Mouse (Mus musculus) midbrain, postnatal 0 days (tissue): ENCODE data around the gene Pdx1. TPM values are rescaled to one million over a fixed set of nuclear protein-coding genes. Genes with fewer than 3 reads are reported as not detected.

Experiments used
- ATAC-seq: fragments of 200-750 bp; cut with Nextera tagmentation; 2 replicates; pipeline ENCODE4 v1.8.0; 2017; ENCODE audit warnings: moderate number of reproducible peaks, mild to moderate bottlenecking, moderate TSS enrichment, moderate library complexity; ENCODE audit not compliant: low FRiP score
- DNase-seq: peaks from one replicate; pipeline ENCODE4 v3.0.0-alpha.2; 2015; ENCODE audit warnings: low spot score
- H3K27ac ChIP-seq: fragments of 300-500 bp; sonication (generic); 2 replicates; pipeline ENCODE4 v1.5.1; 2014; ENCODE audit warnings: low read depth, mild to moderate bottlenecking, low read length, mixed read lengths
- H3K27me3 ChIP-seq: fragments of 300-500 bp; sonication (generic); 2 replicates; pipeline ENCODE4 v1.6.1; 2014; ENCODE audit warnings: low read length, control low read depth, mixed read lengths; ENCODE audit not compliant: insufficient read depth
- H3K36me3 ChIP-seq: fragments of 300-500 bp; sonication (generic); 2 replicates; pipeline ENCODE4 v1.6.1; 2014; ENCODE audit warnings: low read length, control low read depth, mixed read lengths; ENCODE audit not compliant: insufficient read depth
- H3K4me1 ChIP-seq: fragments of 300-500 bp; sonication (generic); 2 replicates; pipeline ENCODE4 v1.6.1; 2014; ENCODE audit warnings: mild to moderate bottlenecking, control low read depth, antibody characterized with exemption, low read length, mixed read lengths; ENCODE audit not compliant: insufficient read depth
- H3K4me2 ChIP-seq: fragments of 300-500 bp; sonication (generic); 2 replicates; pipeline ENCODE4 v1.6.1; 2014; ENCODE audit warnings: low read depth, mild to moderate bottlenecking, low read length, mixed read lengths; ENCODE audit not compliant: poor library complexity, severe bottlenecking
- H3K4me3 ChIP-seq: fragments of 300-500 bp; sonication (generic); 2 replicates; pipeline ENCODE4 v1.5.1; 2014; ENCODE audit warnings: low read depth, mild to moderate bottlenecking, low read length, moderate library complexity
- H3K9ac ChIP-seq: fragments of 300-500 bp; sonication (generic); replicated peaks from 2 replicates; pipeline ENCODE4 v1.6.1; 2014; ENCODE audit warnings: mild to moderate bottlenecking, low read length, moderate library complexity, mixed read lengths; ENCODE audit not compliant: poor library complexity, severe bottlenecking
- H3K9me3 ChIP-seq: fragments of 300-500 bp; sonication (generic); 2 replicates; pipeline ENCODE4 v1.6.1; 2016; ENCODE audit warnings: low read length, control low read depth
- CTCF ChIP-seq: IDR thresholded peaks from 2 replicates; pipeline ENCODE4 v1.5.1; 2016; ENCODE audit warnings: antibody characterized with exemption, mild to moderate bottlenecking
- WGBS: fragments of 180-500 bp; shearing (Covaris S2); extraction: QIAGEN DNeasy Blood & Tissue Kit; methylation state at CpG from one replicate; pipeline ENCODE4 v1.1.7; 2014; 5-methylcytosine and 5-hydroxymethylcytosine counted together
- polyA plus RNA-seq: library from polyadenylated mRNA; unstranded; fragments of >200 nt; fragmentation: Nextera tagmentation; extraction: Ambion mirVana; gene quantifications from 2 replicates; pipeline ENCODE4 v1.2.1, GENCODE M21; 2015
- total RNA-seq: library from RNA; depleted of rRNA; stranded (reverse); fragments of >200 nt; gene quantifications from 2 replicates; pipeline ENCODE4 v1.2.3, GENCODE M21; 2014

Pdx1 gene
- total and polyA plus RNA-seq, 2 experiments from 2014 or later, result not detected

GRCm38 (mm10) chr5:147276701-147277546, 7.2 kb downstream of the Pdx1 start:
- peaks cover 79% of the 10 kb centered on the region for H3K27me3 ChIP-seq
- 2% methylated on average over 18 of the region's 18 CpGs for WGBS
- H3K4me2 ChIP-seq, result no peak overlapping the region
- no peak overlapping the region for H3K9ac ChIP-seq
- TF ChIP-seq CTCF, result no peak
- ATAC-seq (no peak), DNase-seq (no peak)
- no peaks in the 10 kb centered on the region for H3K4me1 ChIP-seq
- no peak overlapping the region for H3K27ac ChIP-seq
- H3K4me3 ChIP-seq, result no peak overlapping the region
- H3K9me3 ChIP-seq, result no peaks in the 10 kb centered on the region
- no peaks in the 10 kb centered on the region for H3K36me3 ChIP-seq

GRCm38 (mm10) chr5:147277547-147277925, 7.8 kb downstream of the Pdx1 start:
- DNase-seq (no peak), ATAC-seq (no peak)
- TF ChIP-seq CTCF, result no peak
- Histone ChIP-seq H3K27ac (no peak overlapping the region), H3K9ac (no peak overlapping the region), H3K27me3 (peaks cover 73% of the 10 kb centered on the region), H3K4me2 (no peak overlapping the region), H3K4me1 (no peaks in the 10 kb centered on the region), H3K9me3 (no peaks in the 10 kb centered on the region), H3K4me3 (no peak overlapping the region), H3K36me3 (no peaks in the 10 kb centered on the region)
- WGBS, result 0% methylated on average over 13 of the region's 13 CpGs

GRCm38 (mm10) chr5:147284365-147284764, 14.6 kb downstream of the Pdx1 start:
- ATAC-seq (no peak), DNase-seq (no peak)

GRCm38 (mm10) chr5:147291764-147292505, 22.2 kb downstream of the Pdx1 start:
- 34% methylated on average over 16 of the region's 16 CpGs for WGBS
- ATAC-seq, result no peak
- no peak overlapping the region for H3K27ac ChIP-seq

More at GRCm38 (mm10) chr5:147284365-147284764, 14.6 kb downstream of the Pdx1 start:
- no peaks in the 10 kb centered on the region for H3K4me1 ChIP-seq
- no peak overlapping the region for H3K9ac ChIP-seq
- H3K27me3 ChIP-seq, result peaks cover 12% of the 10 kb centered on the region; the same call in 1 of the 2 replicates
- no peaks in the 10 kb centered on the region for H3K9me3 ChIP-seq
- WGBS, result 76% methylated on average over 4 of the region's 4 CpGs
- TF ChIP-seq CTCF, result peak; percentile 32
- H3K4me2 ChIP-seq, result no peak overlapping the region
- no peak overlapping the region for H3K4me3 ChIP-seq
- no peaks in the 10 kb centered on the region for H3K36me3 ChIP-seq
- no peak overlapping the region for H3K27ac ChIP-seq

GRCm38 (mm10) chr5:147292506-147293120, 22.9 kb downstream of the Pdx1 start:
- Histone ChIP-seq H3K27me3 (peaks cover 50% of the 10 kb centered on the region), H3K36me3 (no peaks in the 10 kb centered on the region), H3K4me3 (no peak overlapping the region), H3K9me3 (no peaks in the 10 kb centered on the region), H3K27ac (no peak overlapping the region), H3K4me1 (no peaks in the 10 kb centered on the region), H3K4me2 (no peak overlapping the region), H3K9ac (no peak overlapping the region)
- 53% methylated on average over 13 of the region's 13 CpGs for WGBS
- ATAC-seq, result no peak
- no peak for TF ChIP-seq CTCF
- no peak for DNase-seq

More at GRCm38 (mm10) chr5:147291764-147292505, 22.2 kb downstream of the Pdx1 start:
- DNase-seq, result no peak
- Histone ChIP-seq H3K4me1 (no peaks in the 10 kb centered on the region), H3K27me3 (peaks cover 43% of the 10 kb centered on the region), H3K4me2 (no peak overlapping the region), H3K9me3 (no peaks in the 10 kb centered on the region), H3K9ac (no peak overlapping the region), H3K36me3 (no peaks in the 10 kb centered on the region), H3K4me3 (no peak overlapping the region)
- TF ChIP-seq CTCF, result no peak
